Mouse (Mus musculus) spleen, postnatal 10 days (tissue): ENCODE measurements around the gene Egr2.

ENCODE experiments used
- DNase-seq, 2 experiments: peaks; one replicate each; pipeline ENCODE4 v3.0.0; 2021 to 2022; ENCODE audit warnings: low spot score in 2 of 2

Gene Egr2

DNA sequence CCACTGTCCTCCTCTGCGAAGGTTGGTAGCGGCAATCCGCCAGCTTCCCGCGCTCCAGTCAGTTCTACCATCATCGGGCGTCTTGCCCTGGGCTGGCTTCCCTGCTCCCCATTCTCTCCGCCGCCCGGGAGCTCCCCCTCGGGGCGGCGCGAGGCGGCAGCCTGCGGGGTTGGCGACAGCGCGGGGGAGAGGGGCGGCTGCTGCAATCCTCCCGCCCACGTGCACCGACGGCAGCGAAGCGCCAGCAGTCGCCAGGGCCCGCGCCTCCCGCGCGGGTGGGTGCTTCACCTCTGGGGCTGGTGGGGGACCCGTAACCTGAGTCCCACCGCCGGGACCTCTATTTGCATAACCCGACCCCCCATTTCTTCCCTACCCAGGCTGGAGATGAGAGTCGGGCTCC lies at the start of gene Egr2:
Gene Egr2 (plus strand): TSS at position 220 of the 400 bp plus-strand sequence.
- DNase-seq = peak; percentile 22 to 32

DNA sequence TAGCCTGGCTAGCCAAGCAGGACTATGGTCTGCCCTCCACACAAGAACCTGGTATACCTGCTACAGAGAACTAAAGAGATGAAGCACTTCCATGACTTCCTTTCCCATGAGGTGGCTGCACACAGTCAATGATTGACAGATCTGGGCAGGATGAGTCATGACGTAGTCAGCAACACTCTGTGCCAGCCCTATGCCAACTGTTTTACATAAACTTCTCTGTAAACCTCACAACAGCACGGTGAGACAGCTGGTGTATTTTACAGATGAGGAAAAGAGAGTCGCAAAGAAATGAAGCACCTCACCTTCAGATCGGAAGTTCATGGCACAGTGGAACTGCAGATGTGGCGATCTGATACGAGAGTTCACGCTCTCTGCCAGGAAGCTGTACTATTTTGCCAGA lies 47.8 kb upstream of the Egr2 start:
- DNase-seq = no peak

DNA sequence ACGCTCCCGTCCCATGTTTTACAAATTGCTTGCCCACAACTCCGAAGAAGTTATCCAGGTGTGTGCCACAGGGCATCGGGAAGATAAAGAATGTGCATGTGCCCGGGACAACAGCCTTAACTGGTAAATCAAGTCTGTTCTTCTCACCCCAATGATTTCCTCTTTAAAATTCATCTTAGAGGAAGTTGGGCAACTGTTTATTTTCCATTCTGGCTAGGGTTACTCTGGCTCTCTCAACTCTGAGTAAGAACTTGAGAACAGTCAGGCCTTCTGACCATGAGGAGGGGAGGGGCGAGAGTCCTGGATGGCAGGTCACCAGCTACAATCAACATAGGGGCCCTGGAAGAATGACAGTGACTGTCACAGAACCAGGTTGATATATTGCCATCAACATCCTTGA lies 45.4 kb upstream of the Egr2 start:
- no peak for DNase-seq

DNA sequence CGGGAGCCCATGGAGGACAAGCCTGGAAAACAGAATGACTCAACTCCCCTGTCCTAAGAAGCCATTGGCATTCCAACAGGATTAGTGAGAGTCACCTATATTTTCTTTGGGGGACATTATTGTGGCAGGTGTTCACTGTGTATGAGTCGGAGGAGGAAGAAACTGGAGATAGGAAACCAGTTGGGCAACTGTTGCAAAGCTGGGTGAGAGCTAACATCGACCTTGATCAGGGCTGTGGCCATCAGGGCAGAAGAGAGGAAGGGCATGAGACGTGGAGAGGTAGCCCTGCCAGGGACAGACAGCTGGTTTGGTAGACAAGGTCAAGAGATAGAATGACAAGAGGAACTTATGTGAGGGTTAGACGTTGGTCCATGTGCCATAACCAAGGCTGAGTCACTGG lies 44.6 kb upstream of the Egr2 start:
- no peak for DNase-seq

DNA sequence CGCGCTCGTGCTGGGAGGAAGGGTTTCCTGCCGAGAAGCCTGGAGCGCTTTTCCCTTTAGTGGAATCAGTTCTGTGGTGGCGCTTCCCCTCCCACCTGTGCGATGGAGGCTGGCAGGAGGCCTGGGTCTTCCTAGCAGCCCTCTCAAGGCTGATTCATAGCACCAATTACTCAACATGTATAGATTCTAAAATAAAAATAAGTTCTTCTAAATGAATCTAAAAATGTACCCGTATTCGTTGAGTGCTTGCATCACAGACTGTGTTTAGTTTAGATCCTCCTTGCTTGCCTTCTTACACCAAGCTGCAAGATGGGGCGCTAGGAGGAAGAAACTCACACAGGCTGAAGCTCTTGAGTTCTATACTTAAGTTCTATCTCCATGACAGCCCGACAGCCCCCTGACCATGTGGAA lies 43.1 kb upstream of the Egr2 start:
- no peak for DNase-seq

DNA sequence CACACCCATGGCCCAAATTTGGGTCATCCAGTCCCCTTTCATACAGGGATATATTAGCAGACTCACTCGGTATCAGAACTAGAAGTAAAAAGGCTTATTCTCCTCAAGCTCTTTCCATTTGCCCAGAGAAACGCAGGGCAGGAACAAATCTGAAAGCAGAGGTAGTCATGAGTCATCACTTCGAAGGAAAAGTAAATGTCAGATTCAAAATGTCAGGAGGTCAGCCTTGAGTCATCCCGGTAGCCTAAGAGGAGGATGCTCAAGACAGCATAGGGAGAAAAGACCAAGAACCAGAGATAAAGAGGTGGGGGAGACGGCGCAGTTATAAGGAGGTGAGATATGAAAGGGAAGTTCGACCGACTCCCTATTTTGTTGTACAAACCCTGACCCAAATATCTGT lies 41.7 kb upstream of the Egr2 start:
- no peak for DNase-seq

DNA sequence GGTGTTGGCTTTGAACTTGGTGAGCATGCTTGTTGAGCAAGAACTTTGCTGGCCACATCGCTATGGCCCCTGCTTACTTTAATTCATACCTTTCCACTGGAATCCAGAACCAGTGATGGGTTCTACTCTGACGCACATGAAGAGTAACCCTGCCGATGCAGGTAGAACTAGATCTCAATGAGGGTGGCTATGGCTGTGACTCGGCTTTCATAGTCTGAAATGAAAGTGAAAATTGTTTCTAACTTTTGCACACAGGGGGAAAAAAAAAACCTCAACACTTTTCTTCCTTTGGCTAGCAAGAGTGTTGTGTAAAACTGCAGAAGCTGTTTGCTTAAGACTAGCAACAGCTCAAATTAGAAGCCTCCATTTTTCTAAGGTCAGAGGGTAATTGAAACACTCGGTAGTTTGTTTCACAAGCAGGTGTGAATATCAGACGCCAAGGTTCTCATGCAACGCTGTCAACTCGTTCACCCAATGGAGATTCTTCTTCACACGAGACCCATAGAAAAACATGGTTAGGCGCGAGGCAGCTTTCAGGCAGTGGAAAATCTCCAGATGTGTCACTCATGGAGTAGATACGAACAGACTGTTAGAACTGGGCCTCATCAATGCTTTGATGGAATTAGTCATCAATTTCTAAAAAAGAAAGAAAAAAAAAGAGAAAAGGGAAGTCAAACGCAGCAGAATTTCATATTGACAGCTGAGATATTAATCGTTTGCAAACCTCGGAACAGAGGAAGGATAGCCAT lies 38.0 kb upstream of the Egr2 start:
- DNase-seq = no peak

DNA sequence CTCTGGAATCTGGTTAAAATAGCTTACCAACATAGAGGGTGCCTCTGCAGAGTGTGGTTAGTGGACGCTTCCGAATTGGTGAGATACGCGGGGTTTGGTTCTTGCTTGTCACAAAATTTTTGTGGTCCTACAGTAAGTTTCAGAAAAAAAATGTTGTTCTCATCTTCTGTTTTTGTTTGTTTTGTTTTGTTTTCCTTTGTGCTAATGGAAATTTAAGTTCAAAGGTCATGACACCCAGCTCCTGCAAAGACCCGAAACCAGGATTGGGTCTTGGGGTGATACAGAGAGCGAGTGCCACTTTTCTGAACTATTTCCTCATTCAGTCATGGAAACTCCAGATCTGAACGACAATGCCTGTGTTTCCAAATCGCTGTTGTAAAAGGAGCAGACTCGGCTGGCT lies 37.3 kb upstream of the Egr2 start:
- DNase-seq = no peak

DNA sequence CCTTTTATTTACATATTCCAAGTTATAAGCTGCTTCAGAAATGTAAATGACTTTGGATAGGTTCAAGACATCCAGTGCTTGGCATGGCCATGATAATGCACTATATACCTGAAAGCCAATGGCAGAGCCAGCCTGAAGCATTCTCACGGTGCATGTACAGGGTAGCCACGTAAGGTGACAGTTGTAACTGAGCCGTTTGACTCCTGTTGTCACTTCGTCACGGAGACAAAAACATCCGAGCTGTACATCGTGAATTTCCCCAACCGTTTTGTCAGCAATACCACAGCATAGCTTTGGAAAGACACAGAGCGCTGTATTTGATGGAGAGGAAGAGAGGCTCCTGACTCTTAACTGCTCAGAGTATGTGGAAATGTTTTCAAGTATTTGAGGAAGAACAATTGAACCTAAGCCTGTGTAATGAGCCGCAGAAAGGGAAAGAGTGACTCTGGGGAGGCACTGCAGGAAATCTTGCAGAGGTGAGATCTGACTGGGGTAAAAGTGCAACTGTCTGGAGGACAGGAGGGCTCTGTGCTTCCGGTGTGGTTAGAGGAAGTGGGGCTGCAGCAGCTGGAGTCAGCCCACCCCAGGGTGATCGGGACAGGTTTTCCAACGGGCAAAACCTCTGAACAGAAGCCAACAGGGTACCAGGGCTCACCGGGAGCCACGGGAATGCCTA lies 31.8 kb upstream of the Egr2 start:
- DNase-seq = peak; percentile 11 to 26

DNA sequence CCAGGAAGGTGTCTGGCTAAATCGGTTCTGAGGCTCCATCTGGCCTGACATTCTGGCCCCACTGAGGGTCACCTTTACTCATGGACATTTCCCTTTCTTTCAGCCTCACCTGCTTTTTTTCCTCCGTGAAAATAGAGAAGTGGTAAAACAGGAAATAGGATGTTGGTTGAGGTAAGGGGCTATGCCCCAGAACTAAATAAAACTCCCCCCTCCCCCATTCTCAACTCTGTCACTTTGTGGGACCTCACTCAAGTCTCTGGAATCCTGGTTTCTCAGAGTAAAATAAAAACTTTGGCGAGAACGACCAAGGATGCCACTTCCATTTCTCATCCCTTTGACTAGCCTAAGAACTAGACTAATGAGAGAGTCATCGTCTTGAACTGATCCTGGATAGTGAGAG lies 31.2 kb upstream of the Egr2 start:
- no peak for DNase-seq

DNA sequence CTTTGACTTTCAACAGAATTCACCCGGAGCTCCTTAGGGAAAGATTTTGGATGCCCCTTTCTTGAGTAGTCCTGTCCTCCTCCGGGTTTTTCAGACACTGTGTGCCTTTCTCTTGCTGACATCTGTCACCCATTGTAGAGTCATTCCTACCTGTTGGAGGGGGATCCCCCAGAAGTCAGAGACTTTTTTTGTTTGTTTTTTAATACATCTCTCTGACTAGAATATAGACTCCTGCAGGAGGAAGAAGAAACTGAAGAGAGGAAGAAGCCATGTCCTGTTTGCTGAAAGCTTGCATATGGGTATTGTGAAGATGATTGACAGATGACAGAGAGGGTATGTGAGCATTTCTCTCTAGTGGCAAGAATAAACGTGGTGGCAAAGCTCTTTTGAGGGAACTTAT lies 30.0 kb upstream of the Egr2 start:
- no peak for DNase-seq

DNA sequence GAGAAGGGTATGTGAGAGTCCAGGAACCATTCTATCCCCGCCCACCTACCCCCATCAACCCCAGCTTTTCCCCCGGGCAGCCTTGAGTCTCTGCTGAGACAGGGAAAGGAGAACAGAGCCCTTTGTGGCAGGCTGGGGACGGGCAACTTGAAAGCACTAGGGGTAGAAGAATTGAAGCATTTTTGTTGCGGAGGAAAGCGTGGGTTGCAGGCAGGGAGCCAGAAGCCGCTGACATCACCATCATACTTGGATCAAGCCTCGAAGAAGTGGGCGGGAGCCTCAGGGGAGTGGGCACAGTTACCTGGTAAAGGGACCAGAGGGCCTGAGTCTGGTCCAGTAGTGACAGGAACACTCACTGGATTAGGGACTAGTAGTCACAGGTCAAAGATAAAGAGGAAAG lies 23.1 kb upstream of the Egr2 start:
- DNase-seq = no peak

DNA sequence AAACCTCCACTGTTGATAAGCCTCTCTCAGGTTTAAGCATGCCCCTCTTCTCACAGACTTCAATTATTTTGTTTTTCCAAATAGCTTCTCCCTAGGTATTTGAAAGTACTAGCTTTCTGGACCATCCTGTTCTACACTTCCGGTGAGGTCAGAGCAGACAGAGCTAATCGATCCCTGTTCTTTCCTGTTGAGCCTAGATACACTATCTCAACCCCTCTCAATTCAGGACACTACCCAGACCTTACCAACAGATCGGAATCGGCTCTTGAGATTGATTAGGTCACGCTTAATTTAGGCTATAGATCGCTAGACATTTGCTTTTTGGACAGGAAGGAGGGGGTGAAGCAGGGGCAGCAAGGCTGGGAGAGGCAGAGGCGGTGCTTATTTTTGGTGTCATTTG lies 22.4 kb upstream of the Egr2 start:
- no peak for DNase-seq

DNA sequence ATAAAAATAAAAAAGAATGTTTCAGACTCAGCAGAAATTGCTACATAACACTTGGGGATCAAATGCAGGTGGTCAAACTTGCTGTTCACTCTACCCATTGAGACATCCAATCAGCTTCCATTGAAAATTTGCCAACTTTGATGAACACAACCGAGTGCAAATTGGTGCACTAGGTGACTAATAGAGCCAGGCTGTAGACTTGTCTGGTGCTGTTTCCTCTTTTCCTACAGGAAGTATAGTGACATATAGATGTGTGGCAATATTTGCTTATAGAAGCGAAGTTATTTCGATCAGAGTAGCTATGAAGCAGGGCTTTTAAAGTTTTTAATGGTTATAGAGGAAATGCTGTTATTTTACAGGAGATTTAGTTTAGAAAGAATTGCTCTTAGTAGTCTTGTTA lies 16.5 kb upstream of the Egr2 start:
- DNase-seq = no peak

DNA sequence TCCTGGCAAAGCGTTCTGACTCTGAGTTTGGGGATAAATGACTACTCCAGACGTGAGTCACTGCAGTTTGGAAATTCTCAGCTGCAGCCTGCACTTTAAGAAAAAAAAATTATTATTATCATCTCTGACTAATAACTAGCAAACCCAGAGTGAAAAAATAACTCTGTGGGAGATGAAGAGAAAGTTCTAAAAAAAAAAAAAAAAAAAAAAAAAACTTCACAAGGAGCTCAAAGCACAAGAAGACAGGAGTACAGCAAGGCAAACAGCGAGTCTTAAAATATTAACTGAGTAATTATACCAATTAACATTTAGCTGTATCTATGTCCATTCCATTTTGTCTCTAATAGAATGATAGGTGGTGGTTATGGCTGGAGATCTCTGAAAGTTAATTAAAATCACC lies 11.1 kb upstream of the Egr2 start:
- no peak for DNase-seq

DNA sequence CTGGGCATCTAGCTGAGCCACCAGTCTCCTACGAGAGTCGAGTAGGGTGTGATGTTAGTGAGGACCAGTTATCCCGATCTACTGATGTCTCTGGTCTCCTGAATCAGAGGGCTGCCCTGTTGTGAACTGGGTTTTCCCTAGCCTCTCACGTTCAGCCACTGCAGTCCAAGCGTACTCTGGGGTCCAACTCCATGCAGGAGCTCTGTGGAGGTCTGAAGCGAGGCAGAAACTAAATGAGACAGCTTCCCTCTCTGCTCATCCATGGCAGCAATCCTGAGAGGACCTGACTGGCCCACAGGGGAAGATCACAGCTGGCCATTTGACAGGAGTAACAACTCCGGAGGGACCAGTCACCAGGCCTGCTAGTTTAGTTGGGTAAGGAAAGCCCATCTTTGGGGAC lies 10.6 kb upstream of the Egr2 start:
- DNase-seq = no peak

DNA sequence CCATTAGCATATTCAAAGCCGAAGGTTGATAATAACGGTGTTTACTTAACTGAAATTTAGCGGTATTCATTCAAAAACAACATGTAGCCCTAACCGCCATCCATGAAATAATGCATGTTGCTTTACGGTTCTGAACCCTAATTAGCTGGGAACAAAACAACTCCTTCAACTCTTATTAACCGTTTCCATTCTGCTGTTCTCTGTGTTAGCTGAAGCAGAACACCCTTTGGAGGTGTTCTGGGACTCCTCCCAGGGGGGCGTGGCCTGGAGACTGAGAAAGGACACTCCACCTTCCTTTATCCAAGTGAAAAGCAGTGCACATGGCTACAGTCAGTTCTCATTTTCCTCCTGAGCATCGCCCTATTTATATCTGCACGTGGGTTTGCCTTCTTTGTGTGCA lies 8.8 kb upstream of the Egr2 start:
- DNase-seq = no peak

DNA sequence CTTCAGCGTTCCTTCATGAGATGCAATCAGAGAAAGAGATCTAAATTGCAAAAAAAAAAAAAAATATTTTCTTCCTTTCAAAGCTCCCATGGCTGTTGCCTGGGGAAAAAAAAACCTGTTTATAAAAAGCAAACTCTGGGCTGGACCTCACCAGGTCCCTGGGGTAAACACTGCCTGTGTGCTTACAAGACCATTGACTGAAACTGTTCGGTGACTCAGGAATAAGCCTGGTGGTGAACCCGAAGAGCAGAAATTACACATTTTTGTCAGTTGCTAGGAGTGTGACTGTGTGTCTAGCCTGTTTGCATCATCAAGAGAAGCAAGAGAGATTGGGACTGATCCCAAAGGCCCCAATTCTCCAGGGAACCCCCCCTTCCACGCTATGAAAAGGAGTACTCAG lies 5.5 kb upstream of the Egr2 start:
- DNase-seq = no peak

DNA sequence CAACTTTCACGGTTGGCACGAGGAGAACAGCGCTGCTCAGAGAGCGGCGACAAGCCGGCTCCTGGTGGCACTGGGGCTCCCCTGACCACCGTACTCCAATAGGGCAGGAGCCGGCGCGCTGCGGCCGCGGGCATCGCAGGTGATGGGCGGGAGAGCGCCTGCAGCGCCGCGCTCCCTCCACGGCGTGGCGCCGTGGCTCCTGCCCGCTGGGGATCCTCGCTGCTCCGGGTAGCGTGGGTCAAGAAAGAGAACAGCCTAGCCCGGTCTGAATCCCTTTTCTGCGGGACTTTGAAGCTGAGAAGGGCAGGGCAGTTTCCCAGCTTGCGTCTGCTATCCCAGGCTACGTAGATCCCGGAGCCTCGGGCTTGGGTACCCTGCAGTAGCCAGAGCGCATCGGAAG lies 697 bp downstream of the Egr2 start:
- DNase-seq = peak; percentile 51 to 77

DNA sequence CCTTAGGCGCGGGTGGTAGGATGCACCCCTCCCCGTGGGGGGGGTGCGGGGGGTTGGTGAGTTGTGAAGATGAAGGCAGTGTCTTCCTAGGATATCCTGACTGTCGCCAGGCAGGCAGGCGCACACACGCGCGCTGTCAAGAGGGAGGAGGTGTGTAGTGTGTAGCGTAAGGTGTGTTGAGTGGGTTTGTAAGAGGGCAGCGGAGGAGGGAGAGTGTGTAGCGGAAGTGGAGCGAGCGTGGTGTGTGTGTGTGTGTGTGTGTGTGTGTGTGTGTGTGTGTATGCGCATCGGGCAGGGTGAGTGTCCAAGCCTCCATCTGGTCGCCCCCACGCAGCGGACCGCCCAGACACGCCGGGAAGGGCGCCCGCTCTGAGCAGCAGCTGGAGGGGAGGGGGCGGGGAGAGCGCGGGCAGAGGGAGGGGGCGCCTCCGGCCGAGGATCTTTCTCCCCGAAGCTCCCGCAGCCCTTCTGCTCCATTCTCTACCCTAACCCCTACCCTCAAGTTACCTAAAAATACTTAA lies 1.4 kb downstream of the Egr2 start:
- peak; percentile 27 to 52 for DNase-seq

DNA sequence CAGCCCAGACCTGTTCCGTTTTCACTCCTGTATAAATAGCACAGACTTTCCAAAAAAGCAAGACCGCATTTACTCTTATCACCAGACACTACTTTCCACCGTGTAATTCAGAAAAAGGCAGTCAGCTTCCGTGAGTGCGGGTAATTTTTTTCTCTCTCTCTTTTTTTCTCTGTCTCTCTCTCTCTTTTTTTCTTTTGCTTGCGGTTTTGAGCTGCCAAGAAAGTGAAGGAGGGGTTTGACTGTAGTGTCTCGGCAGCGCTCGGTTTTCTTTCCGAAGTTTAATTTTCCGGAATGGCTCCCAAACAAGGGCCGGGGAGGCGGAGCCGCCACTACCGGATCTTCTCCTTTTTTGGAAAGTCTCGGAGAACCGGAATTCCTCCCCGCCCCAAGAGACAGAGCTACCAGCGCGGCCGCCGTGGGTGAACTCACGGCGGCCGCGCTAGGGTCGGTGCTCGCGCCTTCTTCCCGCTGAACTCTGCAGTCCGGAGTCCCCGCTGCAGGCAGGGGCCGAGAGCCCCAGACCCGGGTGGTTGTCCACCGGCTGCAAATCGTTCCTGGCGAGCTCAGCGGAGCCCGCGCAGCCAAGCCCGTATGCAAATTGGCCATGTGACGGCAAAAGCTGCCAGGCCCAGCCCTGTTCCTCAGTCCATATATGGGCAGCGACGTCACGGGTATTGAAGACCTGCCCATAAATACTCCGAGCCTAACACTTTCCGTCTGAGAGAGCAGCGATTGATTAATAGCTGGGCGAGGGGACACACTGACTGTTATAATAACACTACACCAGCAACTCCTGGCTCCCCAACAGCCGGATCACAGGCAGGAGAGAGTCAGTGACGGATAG lies 2.1 kb downstream of the Egr2 start:
- DNase-seq = peak; percentile 66 to 88

DNA sequence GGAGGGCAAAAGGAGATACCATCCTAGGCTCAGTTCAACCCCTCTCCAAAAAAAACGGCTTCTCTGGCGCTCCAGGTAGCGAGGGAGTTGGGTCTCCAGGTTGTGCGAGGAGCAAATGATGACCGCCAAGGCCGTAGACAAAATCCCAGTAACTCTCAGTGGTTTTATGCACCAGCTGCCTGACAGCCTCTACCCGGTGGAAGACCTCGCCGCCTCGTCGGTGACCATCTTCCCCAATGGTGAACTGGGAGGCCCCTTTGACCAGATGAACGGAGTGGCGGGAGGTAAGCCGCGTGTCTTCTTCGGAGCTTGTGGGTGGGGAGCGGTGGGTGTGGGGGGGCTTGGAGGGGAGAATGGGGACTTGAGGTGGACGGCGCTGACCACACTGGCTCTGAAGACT lies 2.8 kb downstream of the Egr2 start:
- DNase-seq = peak in 1 of 2 experiments; percentile 13
